Mouse (Mus musculus): ENCODE measurements around the gene Rilpl1.
"Not testable (repeated sequence)": the region's sequence is repeated elsewhere in the genome, so short reads cannot be mapped to it uniquely, and the experiment has no call there.

Gene Rilpl1

DNA sequence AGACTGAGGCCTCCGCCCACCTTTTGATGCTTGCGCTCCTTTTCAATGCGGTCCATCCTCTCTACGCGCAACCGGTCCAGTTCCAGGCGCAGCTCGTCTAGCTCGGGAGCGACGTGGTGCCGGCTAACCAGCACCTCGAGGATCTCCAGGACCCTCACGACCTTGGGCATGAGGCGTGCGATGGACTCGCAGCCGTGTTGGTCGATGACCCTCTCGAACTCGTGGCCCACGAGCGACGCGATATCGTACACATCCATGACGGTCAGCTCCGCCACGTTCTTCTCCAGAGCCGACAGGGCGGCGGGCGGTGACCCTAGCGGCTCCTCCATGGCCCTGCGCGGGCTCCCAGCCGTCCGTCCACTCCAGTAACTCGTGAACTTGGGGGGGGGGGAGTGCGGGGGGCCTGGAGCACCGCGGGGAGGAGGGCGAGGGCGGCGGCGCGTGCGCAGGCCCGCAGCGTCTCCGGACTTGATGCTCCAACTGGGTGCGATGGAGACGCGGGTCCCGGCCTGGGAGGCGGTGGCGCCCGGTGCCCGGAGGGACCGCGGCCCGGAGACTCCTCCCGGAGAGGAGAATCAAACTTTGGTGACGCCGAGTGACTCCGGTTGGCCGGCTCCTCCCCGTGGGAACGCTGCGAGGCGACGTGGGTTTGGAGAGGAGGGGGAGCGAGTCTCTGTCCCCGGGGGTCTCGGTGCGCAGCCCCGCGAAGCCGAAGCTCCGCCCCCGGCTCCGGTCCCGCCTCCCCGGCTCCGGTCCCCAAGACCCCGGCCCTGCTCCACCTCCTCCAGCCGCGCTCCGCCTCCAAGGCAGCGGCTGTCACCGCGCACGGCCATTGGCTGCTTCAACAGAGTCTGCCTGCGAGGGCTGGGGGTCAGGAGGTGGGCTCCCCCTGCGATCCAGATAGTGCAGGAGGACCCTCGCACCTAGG is at the start of gene Rilpl1:
Gene Rilpl1, minus strand, starts transcription at position 737 of the 928 bp plus-strand sequence.
- in situ Hi-C loops (cut with MboI; ENCODE audit: low pct_unique_long_range_greater_than_20kb in 1 of 2, low sequenced_read_pairs in 2 of 2, unreplicated experiment in 1 of 2): no loop called here

GRCm38 (mm10) chr5:124578633-124579317 is 47.6 kb upstream of the Rilpl1 start, which contains the start of the genes Eif2b1 and Gtf2h3:
Eif2b1 (minus strand) TSS chr5:124579131.
Gtf2h3 (plus strand) TSS chr5:124579140.
- in situ Hi-C loops (cut with MboI; ENCODE audit: low pct_unique_long_range_greater_than_20kb in 1 of 2, low sequenced_read_pairs in 2 of 2, unreplicated experiment in 1 of 2): no loop called here

DNA sequence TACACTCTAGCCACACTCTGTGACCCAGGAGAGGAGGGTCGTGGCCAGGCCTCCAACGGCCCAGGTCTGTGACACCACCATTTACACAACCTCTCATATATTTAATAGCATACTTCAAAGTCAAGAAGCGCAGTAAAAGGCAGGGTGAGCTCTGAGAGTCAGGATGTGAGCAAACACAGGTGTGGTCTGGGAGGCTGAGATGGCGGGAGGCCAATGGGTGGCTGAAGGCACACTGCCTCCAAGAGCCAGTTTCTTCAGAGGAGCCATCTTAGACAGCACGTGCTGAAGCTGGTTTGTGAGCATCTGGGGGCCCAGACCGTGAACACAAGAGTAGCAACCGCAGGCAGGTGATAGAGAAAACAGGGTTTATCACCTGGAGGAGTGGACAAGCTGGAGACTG is 44.3 kb upstream of the Rilpl1 start:
- in situ Hi-C loops (cut with MboI; ENCODE audit: low pct_unique_long_range_greater_than_20kb in 1 of 2, low sequenced_read_pairs in 2 of 2, unreplicated experiment in 1 of 2): no loop called here

GRCm38 (mm10) chr5:124571068-124571467 is 39.9 kb upstream of the Rilpl1 start:
- in situ Hi-C loops (cut with MboI; ENCODE audit: low pct_unique_long_range_greater_than_20kb in 1 of 2, low sequenced_read_pairs in 2 of 2, unreplicated experiment in 1 of 2): no loop called here

- in situ Hi-C loops (cut with MboI; ENCODE audit: low pct_unique_long_range_greater_than_20kb in 1 of 2, low sequenced_read_pairs in 2 of 2, unreplicated experiment in 1 of 2): no loop called here
Observed at GRCm38 (mm10) chr5:124555145-124555544, 24.0 kb upstream of the Rilpl1 start.

DNA sequence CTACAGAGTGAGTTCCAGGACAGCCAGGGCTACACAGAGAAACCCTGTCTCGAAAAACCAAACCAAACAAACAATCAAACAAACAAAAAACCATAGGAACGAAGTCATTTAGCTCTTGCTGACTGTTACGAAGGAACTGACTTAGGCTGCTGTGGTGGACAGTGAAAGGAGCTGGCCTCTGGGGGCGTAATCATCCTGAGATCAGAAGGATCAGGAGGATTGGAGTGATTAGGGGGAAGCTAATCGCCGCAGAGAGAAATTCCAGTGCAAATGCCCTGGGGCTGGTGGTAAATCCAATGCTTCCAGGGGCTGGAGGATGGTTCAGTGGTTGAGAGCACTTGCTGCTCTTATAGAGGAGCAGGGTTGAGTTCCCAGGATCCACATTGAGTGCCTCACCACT is 22.4 kb upstream of the Rilpl1 start:
- in situ Hi-C loops (cut with MboI; ENCODE audit: low pct_unique_long_range_greater_than_20kb in 1 of 2, low sequenced_read_pairs in 2 of 2, unreplicated experiment in 1 of 2): no loop called here

GRCm38 (mm10) chr5:124552558-124553307 is 21.5 kb upstream of the Rilpl1 start, which contains the start of gene Ddx55:
Ddx55 (plus strand) TSS chr5:124552864.
- in situ Hi-C loops (cut with MboI; ENCODE audit: low pct_unique_long_range_greater_than_20kb in 1 of 2, low sequenced_read_pairs in 2 of 2, unreplicated experiment in 1 of 2): no loop called here

GRCm38 (mm10) chr5:124552094-124552472 is 20.9 kb upstream of the Rilpl1 start:
- in situ Hi-C loops (cut with MboI; ENCODE audit: low pct_unique_long_range_greater_than_20kb in 1 of 2, low sequenced_read_pairs in 2 of 2, unreplicated experiment in 1 of 2): no loop called here

DNA sequence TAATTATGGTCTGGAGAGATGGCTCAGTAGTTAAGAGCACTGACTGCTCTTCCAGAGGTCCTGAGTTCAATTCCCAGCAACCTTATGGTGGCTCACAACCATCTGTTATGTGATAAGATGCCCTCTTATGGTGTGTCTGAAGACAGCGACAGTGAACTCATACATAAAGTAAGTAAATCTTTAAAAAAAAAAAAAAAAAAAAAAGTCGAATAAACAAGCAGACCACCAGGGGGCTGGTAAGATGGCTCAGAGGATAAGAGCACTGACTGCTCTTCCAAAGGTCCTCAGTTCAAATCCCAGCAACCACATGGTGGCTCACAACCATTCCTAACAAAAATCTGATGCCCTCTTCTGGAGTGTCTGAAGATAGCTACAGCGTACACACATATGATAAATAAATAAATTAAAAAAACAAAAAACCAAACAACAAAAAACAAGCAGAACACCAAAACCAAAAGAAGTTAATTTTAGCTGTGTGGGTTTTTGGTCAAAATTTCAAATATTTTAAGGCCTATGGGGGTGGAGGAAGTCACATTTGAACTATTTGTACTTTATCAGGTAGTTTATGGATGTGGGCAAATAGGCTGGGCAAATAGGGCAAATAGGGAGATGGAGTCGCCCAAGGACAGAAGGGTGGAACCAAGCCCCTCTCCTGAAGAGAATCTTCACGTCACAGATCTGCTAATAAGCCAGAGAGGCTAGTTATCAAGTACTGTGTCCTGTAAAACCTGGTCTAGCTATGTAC is 20.3 kb upstream of the Rilpl1 start:
- in situ Hi-C loops (cut with MboI; ENCODE audit: low pct_unique_long_range_greater_than_20kb in 1 of 2, low sequenced_read_pairs in 2 of 2, unreplicated experiment in 1 of 2): not testable (repeated sequence)

GRCm38 (mm10) chr5:124550737-124551136 is 19.5 kb upstream of the Rilpl1 start:
- in situ Hi-C loops (cut with MboI; ENCODE audit: low pct_unique_long_range_greater_than_20kb in 1 of 2, low sequenced_read_pairs in 2 of 2, unreplicated experiment in 1 of 2): not testable (repeated sequence)

- in situ Hi-C loops (cut with MboI; ENCODE audit: low pct_unique_long_range_greater_than_20kb in 1 of 2, low sequenced_read_pairs in 2 of 2, unreplicated experiment in 1 of 2): no loop called here
Observed at GRCm38 (mm10) chr5:124541602-124541973, 10.4 kb upstream of the Rilpl1 start.

GRCm38 (mm10) chr5:124540905-124541601 is 9.9 kb upstream of the Rilpl1 start:
- in situ Hi-C loops (cut with MboI; ENCODE audit: low pct_unique_long_range_greater_than_20kb in 1 of 2, low sequenced_read_pairs in 2 of 2, unreplicated experiment in 1 of 2): no loop called here

DNA sequence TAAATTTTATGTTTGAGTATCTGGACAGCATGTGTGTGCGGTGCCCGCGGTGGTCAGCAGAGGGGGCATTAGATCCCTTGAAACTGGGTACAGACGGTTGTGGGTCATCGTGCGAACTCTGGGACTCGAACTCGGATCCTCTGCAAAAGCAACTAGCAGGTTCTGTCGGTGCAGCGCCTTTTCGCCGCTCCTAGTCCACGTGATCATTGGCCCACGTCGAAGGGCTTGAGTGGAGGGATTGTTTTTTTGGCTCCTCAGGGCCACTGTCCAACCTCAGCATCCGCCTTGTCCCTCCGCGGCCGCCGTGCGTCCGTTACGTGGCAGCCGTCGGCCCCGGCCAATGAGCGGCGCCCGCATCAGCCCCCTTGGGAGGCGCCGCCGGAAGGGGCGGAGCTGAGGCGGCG is 9.2 kb upstream of the Rilpl1 start, which contains the start of gene Tmed2:
Gene Tmed2, plus strand, starts transcription at position 313 of the 404 bp plus-strand sequence.
- in situ Hi-C loops (cut with MboI; ENCODE audit: low pct_unique_long_range_greater_than_20kb in 1 of 2, low sequenced_read_pairs in 2 of 2, unreplicated experiment in 1 of 2): no loop called here

GRCm38 (mm10) chr5:124539905-124540304 is 8.7 kb upstream of the Rilpl1 start:
- in situ Hi-C loops (cut with MboI; ENCODE audit: low pct_unique_long_range_greater_than_20kb in 1 of 2, low sequenced_read_pairs in 2 of 2, unreplicated experiment in 1 of 2): no loop called here

DNA sequence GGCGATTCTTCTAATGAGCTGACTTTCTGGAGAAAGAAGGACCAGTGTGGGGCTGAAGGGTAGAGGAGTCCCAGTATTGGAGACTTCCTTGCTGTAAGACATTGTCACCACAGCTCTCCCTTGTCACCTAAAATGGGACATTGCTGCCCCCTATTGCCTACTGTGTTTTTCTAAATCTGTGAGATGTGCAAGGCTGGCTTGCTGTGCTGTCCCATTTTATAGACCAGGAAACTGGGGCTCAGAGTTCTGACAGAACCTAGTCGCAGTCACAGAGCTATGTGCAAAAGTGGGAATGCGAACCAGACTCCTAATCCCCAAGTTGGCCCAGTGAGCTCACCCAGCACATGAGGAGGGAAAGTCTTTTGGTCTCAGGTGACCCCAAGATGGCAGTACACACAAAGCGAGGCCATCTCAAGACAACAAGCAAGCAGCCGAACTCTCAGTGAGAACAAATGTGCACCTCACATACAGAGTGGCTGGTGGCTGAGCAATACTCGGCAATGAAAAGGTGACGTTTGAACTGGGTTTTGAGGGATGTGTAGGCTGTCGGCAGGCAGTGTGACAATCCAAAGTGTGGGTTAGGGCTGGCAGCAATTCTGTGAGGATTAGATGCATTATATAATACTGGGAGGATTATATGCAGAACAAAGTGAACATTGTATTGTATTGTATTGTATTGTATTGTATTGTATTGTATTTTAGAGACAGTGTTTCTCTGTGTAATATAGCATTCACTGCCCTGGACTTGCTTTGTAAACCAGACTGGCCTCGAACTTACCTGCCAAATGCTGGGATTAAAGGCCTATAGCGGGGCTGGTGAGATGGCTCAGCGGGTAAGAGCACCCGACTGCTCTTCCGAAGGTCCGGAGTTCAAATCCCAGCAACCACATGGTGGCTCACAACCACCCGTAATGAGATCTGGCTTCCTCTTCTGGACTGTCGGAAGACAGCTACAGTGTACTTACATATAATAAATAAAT is 7.9 kb upstream of the Rilpl1 start:
- in situ Hi-C loops (cut with MboI; ENCODE audit: low pct_unique_long_range_greater_than_20kb in 1 of 2, low sequenced_read_pairs in 2 of 2, unreplicated experiment in 1 of 2): no loop called here

DNA sequence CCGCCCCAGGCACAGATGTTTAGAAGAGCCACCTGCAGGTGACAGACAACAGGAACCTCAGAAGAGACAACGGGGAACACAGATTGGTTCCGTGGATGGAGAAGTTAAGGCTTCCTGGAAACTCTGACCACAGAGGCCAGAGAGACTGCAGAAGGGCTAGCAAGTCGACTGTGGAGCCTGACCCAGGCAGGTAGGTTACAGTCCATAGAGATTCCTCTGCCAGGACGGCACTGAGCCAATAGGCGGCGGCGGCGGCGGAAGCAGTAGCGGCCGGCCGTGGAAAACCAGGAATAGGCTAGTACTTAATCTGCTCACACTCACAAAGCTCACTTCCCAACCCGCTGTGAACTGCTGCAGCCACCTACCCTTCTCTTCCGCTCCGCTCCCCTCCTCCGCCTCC is 5.6 kb upstream of the Rilpl1 start:
- in situ Hi-C loops (cut with MboI; ENCODE audit: low pct_unique_long_range_greater_than_20kb in 1 of 2, low sequenced_read_pairs in 2 of 2, unreplicated experiment in 1 of 2): no loop called here

DNA sequence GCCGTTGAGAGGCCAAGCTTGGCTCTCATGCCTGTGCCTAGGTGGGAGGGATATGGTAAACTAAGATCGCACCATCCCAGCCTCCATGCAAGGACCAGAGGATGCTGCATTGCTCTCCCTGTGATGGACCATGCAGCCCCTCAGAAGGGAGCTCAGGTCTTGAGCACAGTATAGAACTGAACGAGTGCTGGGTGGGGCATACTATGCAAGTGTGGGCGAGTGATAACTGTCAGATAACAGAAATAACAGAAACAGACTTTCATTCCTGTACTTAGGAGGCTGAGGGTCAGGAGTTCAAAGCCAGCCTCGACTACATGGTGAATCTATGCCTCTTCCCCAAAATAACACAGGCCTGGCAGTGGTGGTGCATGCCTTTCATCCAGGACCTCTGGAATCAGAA is 3.8 kb upstream of the Rilpl1 start:
- in situ Hi-C loops (cut with MboI; ENCODE audit: low pct_unique_long_range_greater_than_20kb in 1 of 2, low sequenced_read_pairs in 2 of 2, unreplicated experiment in 1 of 2): no loop called here

Data from mouse embryonic stem cell (cell line).